Mouse (Mus musculus) intestine, embryonic 16.5 days (tissue): ENCODE measurements around the gene Taf8. TPM values are rescaled to one million over a fixed set of nuclear protein-coding genes. Genes with fewer than 3 reads are reported as not detected.

Experiments used
- ATAC-seq: fragments of 200-750 bp; cut with Nextera tagmentation; 2 replicates; pipeline ENCODE4 v1.8.0; 2017; ENCODE audit warnings: moderate TSS enrichment, moderate library complexity
- H3K27ac ChIP-seq: fragments of 300-500 bp; sonication (generic); 2 replicates; pipeline ENCODE4 v1.5.1; 2014; ENCODE audit warnings: mild to moderate bottlenecking, low read length
- H3K27me3 ChIP-seq: fragments of 300-500 bp; sonication (generic); replicated peaks from 2 replicates; pipeline ENCODE4 v1.6.1; 2014; ENCODE audit warnings: low read length, control low read depth, mixed read lengths; ENCODE audit not compliant: control insufficient read depth, insufficient read depth
- H3K36me3 ChIP-seq: fragments of 300-500 bp; sonication (generic); 2 replicates; pipeline ENCODE4 v1.6.1; 2014; ENCODE audit warnings: low read length, control low read depth; ENCODE audit not compliant: control insufficient read depth, insufficient read depth
- H3K4me1 ChIP-seq: fragments of 300-500 bp; sonication (generic); 2 replicates; pipeline ENCODE4 v1.6.1; 2014; ENCODE audit warnings: low read length, control low read depth, mixed read lengths; ENCODE audit not compliant: control insufficient read depth, insufficient read depth
- H3K4me2 ChIP-seq: fragments of 300-500 bp; sonication (generic); 2 replicates; pipeline ENCODE4 v1.6.1; 2014; ENCODE audit warnings: low read depth, low read length, control low read depth
- H3K4me3 ChIP-seq: fragments of 300-500 bp; sonication (generic); 2 replicates; pipeline ENCODE4 v1.5.1; 2014; ENCODE audit warnings: mild to moderate bottlenecking, low read length
- H3K9ac ChIP-seq: fragments of 300-500 bp; sonication (generic); 2 replicates; pipeline ENCODE4 v1.6.1; 2014; ENCODE audit warnings: low read depth, low read length
- H3K9me3 ChIP-seq: fragments of 300-500 bp; sonication (generic); 2 replicates; pipeline ENCODE4 v1.6.1; 2016; ENCODE audit warnings: low read length, control low read depth; ENCODE audit not compliant: control insufficient read depth
- WGBS: fragments of 180-500 bp; shearing (Covaris S2); extraction: QIAGEN DNeasy Blood & Tissue Kit; methylation state at CpG from one replicate; pipeline ENCODE4 v1.1.7; 2014; 5-methylcytosine and 5-hydroxymethylcytosine counted together
- polyA plus RNA-seq: library from polyadenylated mRNA; unstranded; fragments of >200 nt; fragmentation: Nextera tagmentation; extraction: Ambion mirVana; gene quantifications from 2 replicates; pipeline ENCODE4 v1.2.1, GENCODE M21; 2015

The Taf8 gene
- polyA plus RNA-seq, 1 experiment from 2014 or later = 20.4 TPM

DNA sequence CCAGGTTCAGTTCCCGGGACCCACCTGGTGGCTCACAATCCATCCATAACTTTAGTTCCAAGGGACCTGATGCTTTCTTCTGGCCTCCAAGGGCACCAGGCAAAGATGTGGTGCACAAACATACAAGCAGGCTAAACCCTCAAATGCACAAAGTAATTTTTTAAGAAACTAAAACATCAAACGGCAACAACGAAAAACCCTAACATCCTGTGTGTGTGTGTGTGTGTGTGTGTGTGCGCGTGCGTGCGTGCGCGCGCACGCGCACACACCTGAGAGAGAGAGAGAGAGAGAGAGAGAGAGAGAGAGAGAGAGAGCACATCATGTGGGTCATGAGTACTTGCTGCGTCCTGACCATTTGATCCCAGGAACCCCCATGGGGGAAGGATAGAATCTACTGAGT is 31.6 kb upstream of the Taf8 start:
- Histone ChIP-seq H3K9me3 (no peaks in the 10 kb centered on the region), H3K9ac (no peak overlapping the region), H3K4me3 (no peak overlapping the region), H3K27me3 (no peaks in the 10 kb centered on the region), H3K27ac (no peak overlapping the region), H3K4me2 (no peak overlapping the region), H3K36me3 (no peaks in the 10 kb centered on the region), H3K4me1 (peaks cover 3% of the 10 kb centered on the region; the same call in 1 of the 2 replicates)
- WGBS = 95% methylated on average over 13 of the region's 13 CpGs
- no peak for ATAC-seq

DNA sequence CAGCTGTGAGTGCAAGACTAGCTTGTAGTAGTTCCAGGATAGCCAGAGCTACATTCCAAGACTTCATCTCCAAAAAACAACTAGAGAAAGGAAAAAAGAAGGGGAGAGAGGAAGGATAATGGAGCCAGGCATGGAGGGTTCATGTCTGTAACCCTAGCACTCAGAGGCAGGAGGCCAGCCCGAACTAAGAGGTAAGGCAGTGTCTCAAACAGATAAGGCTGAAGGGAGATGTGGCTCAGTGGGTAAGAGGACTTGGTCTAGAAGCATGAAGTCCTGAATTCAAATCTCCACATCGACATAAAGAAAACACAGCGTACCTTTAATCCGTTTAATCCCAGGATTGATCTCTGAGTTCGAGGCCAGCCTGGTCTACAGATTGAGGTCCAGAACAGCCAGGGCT is 30.3 kb upstream of the Taf8 start:
- H3K4me3 ChIP-seq = no peak overlapping the region
- no peaks in the 10 kb centered on the region for H3K9me3 ChIP-seq
- no peaks in the 10 kb centered on the region for H3K36me3 ChIP-seq
- WGBS = 92% methylated on average over 5 of the region's 5 CpGs
- no peak overlapping the region for H3K27ac ChIP-seq
- no peak for ATAC-seq
- peaks cover 15% of the 10 kb centered on the region for H3K4me1 ChIP-seq
- H3K4me2 ChIP-seq = no peak overlapping the region
- H3K9ac ChIP-seq = no peak overlapping the region
- H3K27me3 ChIP-seq = no peaks in the 10 kb centered on the region

DNA sequence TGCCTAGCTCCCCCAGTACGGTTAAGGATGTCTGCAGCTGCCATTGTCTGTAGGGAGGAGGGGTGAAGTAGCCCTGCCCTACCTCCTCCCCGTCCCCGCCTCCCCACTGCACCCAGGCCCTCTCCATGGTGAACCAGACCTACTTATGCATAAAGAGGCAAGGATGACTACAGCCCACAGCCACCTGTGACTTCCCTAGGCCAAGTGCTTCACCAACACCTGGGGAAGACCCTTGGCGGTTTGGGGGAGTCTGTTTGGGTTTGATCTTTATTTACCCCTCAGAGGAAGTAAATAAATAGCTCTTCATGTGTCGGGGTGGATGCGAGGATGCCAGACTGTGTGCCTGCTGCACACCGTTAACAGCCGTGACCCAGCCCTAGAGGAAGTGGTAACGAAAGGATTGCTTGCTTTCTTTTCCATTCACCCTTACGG is 29.3 kb upstream of the Taf8 start:
- no peak overlapping the region for H3K4me3 ChIP-seq
- H3K36me3 ChIP-seq = no peaks in the 10 kb centered on the region
- ATAC-seq = no peak
- H3K4me1 ChIP-seq = peaks cover 22% of the 10 kb centered on the region
- WGBS = 71% methylated on average over 10 of the region's 10 CpGs
- no peak overlapping the region for H3K9ac ChIP-seq
- H3K9me3 ChIP-seq = no peaks in the 10 kb centered on the region
- H3K4me2 ChIP-seq = no peak overlapping the region
- no peak overlapping the region for H3K27ac ChIP-seq
- H3K27me3 ChIP-seq = no peaks in the 10 kb centered on the region

DNA sequence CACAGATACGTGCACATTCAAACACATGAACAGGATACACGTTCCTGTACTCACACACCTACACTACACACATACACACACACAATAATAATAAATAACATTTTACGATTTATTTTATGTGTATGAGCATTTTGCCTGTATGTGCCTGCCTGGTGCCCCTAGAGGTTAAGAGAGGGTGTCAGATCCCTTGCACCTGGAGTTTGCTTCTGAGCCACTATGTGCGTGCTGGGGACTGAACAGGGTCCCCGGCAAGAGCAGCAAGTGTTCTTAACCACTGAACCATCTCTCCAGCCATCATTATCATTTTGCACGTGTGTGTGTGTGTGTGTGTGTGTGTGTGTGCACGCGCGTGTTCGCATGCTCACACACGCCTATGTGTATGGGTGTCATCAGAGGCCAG is 27.5 kb upstream of the Taf8 start:
- WGBS = 92% methylated on average over 11 of the region's 11 CpGs
- no peak overlapping the region for H3K9ac ChIP-seq
- H3K27ac ChIP-seq = no peak overlapping the region
- H3K9me3 ChIP-seq = no peaks in the 10 kb centered on the region
- H3K4me1 ChIP-seq = peaks cover 19% of the 10 kb centered on the region
- H3K27me3 ChIP-seq = no peaks in the 10 kb centered on the region
- no peak overlapping the region for H3K4me3 ChIP-seq
- no peaks in the 10 kb centered on the region for H3K36me3 ChIP-seq
- H3K4me2 ChIP-seq = no peak overlapping the region
- ATAC-seq = no peak

DNA sequence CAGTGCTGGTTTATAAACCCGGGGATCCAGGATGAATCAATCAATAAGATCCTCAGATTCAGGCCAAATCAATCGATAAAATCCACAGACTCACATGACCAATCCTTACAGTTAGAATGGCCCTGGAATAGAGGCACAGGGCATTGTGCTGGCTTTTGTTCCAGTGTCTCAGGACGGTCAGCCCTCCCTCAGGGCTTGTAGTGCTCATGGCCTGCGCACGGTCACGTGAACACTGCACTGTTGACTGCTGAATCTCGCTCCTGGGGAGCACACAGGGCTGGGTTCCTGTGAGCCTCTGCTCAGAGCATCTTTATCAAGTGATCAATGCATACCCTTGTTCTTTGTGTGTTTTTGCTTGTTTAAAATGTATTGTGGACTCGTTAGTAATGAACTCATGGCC is 26.8 kb upstream of the Taf8 start:
- peaks cover 21% of the 10 kb centered on the region for H3K4me1 ChIP-seq
- no peaks in the 10 kb centered on the region for H3K36me3 ChIP-seq
- WGBS = 81% methylated on average over 8 of the region's 8 CpGs
- H3K27me3 ChIP-seq = no peaks in the 10 kb centered on the region
- H3K4me2 ChIP-seq = no peak overlapping the region
- H3K9ac ChIP-seq = no peak overlapping the region
- no peaks in the 10 kb centered on the region for H3K9me3 ChIP-seq
- H3K4me3 ChIP-seq = no peak overlapping the region
- peak overlapping the region; percentile 94 for H3K27ac ChIP-seq
- no peak for ATAC-seq

DNA sequence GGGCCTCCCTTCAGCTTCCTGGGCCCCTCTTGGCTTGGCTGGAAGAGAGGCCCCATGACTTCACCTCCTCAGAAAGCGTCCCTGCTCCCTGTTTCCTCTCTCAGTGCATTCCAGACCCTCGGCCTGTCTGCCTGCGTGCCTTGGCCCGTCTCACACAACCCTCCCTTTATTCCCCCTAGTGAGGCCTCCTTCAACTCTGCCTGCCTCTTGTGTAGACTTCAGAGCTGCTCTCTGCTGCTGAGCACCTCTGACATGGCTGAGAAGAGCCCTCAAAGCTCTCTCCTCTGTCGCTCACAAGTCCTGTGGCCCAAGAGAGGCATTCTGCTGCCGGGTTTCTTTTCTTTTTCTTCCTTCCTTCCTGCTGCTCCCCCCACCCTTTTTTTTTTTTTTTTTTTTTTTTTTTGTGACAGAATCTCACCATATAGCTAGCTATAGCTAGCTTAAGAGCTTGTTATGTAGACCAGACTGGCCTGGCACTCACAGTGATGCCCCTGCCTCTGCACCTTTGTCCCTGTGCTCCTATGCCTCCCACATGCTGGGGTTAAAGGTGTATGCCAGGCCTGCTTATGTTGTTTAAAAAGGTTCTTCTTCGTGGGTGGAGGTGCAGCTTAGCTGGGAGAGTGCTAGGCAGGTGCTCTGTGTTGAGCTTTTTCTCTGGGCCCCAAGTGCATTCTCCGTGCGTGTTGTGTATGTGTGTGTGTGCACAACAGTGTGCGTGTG is 25.6 kb upstream of the Taf8 start:
- Histone ChIP-seq H3K4me2 (peak overlapping the region; percentile 2; the same call in 1 of the 2 replicates), H3K36me3 (no peaks in the 10 kb centered on the region), H3K27me3 (no peaks in the 10 kb centered on the region), H3K9ac (peak overlapping the region; percentile 57), H3K27ac (peak overlapping the region; percentile 94), H3K9me3 (no peaks in the 10 kb centered on the region), H3K4me3 (no peak overlapping the region), H3K4me1 (peaks cover 31% of the 10 kb centered on the region)
- ATAC-seq = peak; percentile 82
- WGBS = 31% methylated on average over 10 of the region's 10 CpGs

DNA sequence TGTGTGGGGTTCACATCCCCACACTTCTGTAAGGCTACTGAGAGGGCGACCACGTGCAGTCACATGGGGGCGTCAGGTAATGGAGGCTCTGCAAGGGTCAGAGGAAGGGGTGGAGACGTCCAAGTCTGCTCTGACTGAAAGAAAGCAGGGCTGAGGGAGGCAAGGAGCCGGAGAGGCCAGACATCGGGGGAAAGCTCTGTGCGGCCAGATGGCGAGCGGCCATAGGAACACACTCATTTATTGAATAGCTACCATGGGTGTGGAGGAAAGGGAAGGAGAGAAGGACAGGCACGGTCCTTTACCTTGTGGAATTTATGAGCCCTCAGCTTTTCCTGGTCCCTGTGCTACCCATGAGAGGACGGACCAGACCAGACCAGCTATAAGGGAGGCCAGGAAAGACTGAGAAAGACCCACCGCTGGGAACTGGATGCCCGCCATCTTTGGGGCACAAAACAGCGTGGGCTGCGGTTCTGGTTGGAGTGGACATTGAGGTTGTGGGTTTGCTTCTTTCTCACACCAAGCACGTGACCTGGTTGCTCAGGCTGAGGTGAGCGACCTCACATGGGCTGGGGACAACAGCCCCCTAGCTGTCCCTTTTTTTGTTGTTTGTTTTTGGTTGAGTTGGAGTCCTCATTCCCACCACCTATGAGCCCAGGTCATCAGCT is 24.9 kb upstream of the Taf8 start:
- no peaks in the 10 kb centered on the region for H3K36me3 ChIP-seq
- no peaks in the 10 kb centered on the region for H3K9me3 ChIP-seq
- H3K27ac ChIP-seq = peak overlapping the region; percentile 94
- peak overlapping the region; percentile 57; the same call in 1 of the 2 replicates for H3K9ac ChIP-seq
- H3K27me3 ChIP-seq = no peaks in the 10 kb centered on the region
- WGBS = 67% methylated on average over 17 of the region's 17 CpGs
- peaks cover 39% of the 10 kb centered on the region for H3K4me1 ChIP-seq
- no peak overlapping the region for H3K4me3 ChIP-seq
- ATAC-seq = peak; percentile 37
- H3K4me2 ChIP-seq = peak overlapping the region; percentile 2

DNA sequence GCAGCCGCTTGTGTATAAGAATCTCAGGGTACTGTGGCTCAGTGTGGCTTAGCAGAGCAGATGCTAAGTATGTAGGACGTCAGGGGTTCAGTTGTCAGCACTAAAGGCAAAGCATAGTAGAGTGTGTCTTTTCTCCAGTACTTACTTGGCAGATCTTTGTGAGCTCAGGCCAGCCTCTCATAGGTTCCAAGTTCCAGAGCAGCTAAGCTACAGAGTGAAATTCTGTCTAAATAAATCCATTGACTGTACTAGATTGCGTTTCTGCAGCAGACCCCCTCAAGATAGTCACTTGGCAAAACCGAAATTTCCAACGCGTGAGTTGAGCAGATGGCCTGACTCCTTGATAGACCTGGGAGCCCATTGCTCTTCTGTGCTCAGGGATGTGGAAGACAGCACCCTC is 22.9 kb upstream of the Taf8 start:
- ATAC-seq = no peak
- H3K36me3 ChIP-seq = no peaks in the 10 kb centered on the region
- H3K27ac ChIP-seq = 0 out of 2 replicates have a peak overlapping the region, but pooled peaks have one; percentile 23
- WGBS = 77% methylated on average over 6 of the region's 6 CpGs
- no peaks in the 10 kb centered on the region for H3K27me3 ChIP-seq
- H3K4me1 ChIP-seq = peaks cover 47% of the 10 kb centered on the region
- no peak overlapping the region for H3K4me2 ChIP-seq
- no peak overlapping the region for H3K9ac ChIP-seq
- H3K9me3 ChIP-seq = no peaks in the 10 kb centered on the region
- H3K4me3 ChIP-seq = no peak overlapping the region

DNA sequence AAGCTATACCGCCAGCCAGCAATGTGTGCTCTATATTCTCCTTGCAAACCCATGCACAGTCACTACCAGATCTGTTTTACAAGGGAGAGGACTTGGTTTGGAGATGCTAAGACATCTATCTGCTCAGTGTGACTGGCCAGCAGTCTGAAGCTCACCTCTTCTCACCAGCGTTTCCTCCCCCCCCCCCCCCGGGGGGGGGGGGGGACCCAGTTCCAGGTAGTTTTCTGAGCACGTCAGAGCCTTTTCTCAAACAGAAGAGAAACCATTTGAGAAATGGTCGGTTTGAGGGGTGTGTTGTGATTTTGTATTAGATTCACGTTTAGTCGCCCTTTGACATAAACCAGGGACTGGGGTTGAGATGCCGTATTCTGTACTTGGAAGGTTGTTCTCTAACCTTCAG is 22.0 kb upstream of the Taf8 start:
- no peaks in the 10 kb centered on the region for H3K27me3 ChIP-seq
- no peak overlapping the region for H3K9ac ChIP-seq
- H3K4me1 ChIP-seq = peaks cover 48% of the 10 kb centered on the region
- WGBS = 65% methylated on average over 8 of the region's 8 CpGs
- no peak overlapping the region for H3K4me2 ChIP-seq
- no peak for ATAC-seq
- H3K36me3 ChIP-seq = no peaks in the 10 kb centered on the region
- no peaks in the 10 kb centered on the region for H3K9me3 ChIP-seq
- H3K4me3 ChIP-seq = no peak overlapping the region
- H3K27ac ChIP-seq = peak overlapping the region; percentile 92; the same call in 1 of the 2 replicates
